Mouse (Mus musculus) Patski (cell line): Measurements from ENCODE around the gene Heg1. TPM values are rescaled to one million over a fixed set of nuclear protein-coding genes. Genes with fewer than 3 reads are reported as not detected.

ENCODE experiments used
- ATAC-seq: fragments of 100-300 bp; one replicate; pipeline ENCODE4 v1.8.0; 2021
- CTCF ChIA-PET: fragments of 350-600 bp; sonication (Branson Sonifier 250); formaldehyde crosslinking; loops from one replicate; lab custom pipeline; 2022; ENCODE audit warnings: inconsistent platforms; lab: Charles Lee
- POLR2A ChIA-PET: fragments of 350-600 bp; sonication (Branson Sonifier 250); formaldehyde crosslinking; loops from one replicate; lab custom pipeline; 2022; ENCODE audit warnings: antibody characterized with exemption, inconsistent platforms; lab: Charles Lee
- DNase-seq: peaks from one replicate; pipeline ENCODE4 v3.0.0-alpha.2; 2011; ENCODE audit warnings: low read depth, low spot score
- H3K27me3 ChIP-seq: fragments of 371-371 bp; one replicate; pipeline ENCODE4 v1.5.1; 2021
- CTCF ChIP-seq: fragments of 100-300 bp; IDR thresholded peaks from one replicate; pipeline ENCODE4 v1.5.1; 2021
- in situ Hi-C: fragments of 300-500 bp; cut with MboI; formaldehyde crosslinking; loops from 3 replicates; pipeline ENCODE4 v1.11.1; 2018; ENCODE audit warnings: low pct_unique_long_range_greater_than_20kb, mixed read lengths
- polyA plus RNA-seq: library from polyadenylated mRNA; unstranded; gene quantifications from one replicate; pipeline ENCODE4 v1.2.3, GENCODE M21; 2021

Heg1 gene
- polyA plus RNA-seq, 1 experiment from 2014 or later, result 39.4 TPM

DNA sequence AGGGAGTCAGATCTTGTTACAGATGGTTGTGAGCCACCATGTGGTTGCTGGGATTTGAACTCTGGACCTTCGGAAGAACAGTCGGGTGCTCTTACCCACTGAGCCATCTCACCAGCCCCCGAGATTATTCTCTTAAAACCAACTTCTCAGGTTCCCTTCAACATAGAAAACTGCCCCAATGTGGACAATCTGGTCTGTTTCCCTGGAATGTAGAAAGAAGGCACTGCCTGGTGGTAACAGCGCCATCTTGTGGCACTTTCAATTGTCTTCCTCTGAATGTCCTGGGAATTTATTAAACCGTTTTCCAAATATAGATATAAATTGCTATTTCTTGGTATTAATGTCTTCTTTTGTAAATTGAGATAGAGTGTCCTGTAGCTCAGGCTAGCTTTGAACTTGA, 113.7 kb downstream of the Heg1 start:
- H3K27me3 ChIP-seq, result no peaks in the 10 kb centered on the region
- POLR2A ChIA-PET, result no interaction called here
- CTCF ChIA-PET, result interaction anchor here (0.9 to 1.5 kb wide), 3 partner anchors 14 to 55 kb away, joined by 3 read pairs; no protein-coding TSS in a partner anchor
- peak; percentile 81 for TF ChIP-seq CTCF
- DNase-seq (peak; percentile 19), ATAC-seq (no peak)
- in situ Hi-C loops, result no loop called here

GRCm38 (mm10) chr16:33810002-33810401, 125.8 kb downstream of the Heg1 start:
- ChIA-PET POLR2A (interaction anchor here (0.6 kb wide), 1 partner anchor 135 kb away, joined by 3 read pairs; no protein-coding TSS in a partner anchor), CTCF (interaction anchor here (1.1 kb wide), 1 partner anchor 8 kb away, joined by 3 read pairs; no protein-coding TSS in a partner anchor)
- TF ChIP-seq CTCF, result peak; percentile 59
- DNase-seq (no peak), ATAC-seq (no peak)
- peaks cover 3% of the 10 kb centered on the region for H3K27me3 ChIP-seq
- in situ Hi-C loops, result no loop called here

DNA sequence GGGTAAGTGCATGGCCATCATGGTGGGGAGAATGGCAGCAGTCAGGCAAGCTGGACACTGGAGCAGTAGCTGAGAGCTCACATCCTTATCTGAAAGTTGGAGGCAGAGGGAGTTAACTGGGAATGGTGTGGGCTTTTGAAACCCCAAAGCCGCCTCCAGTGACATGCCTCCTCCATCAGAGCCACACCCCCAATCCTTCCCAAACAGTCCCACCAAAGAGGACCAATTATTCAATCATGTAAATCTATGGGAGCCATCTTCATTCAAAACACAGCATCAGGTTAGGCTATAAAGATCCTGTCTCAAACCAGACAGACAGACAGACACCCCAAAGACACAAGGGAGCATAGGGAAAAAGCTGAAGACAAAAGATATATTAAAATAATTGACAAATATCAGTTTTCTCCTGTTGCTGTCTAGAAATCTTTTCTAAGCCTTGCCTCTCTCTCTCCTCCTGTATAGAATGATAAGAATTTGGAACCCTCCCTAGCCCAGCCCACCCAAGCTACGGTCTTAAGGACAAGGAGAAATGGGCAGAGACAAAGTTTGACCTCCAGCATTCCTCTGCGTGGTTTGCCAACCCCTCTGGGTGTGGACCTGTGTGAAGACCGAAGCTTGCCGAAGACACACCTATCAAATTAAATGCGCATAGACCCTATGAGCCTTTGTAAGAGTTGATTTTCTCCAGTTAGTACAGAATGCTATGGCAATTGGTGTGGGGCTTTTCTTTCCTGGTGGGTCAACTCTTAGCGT, 134.4 kb downstream of the Heg1 start:
- CTCF ChIA-PET, result interaction anchor here (1.0 to 1.5 kb wide), 4 partner anchors 9 to 170 kb away, joined by 3 to 4 read pairs (median 3); no protein-coding TSS in a partner anchor
- no peak for ATAC-seq
- H3K27me3 ChIP-seq, result no peaks in the 10 kb centered on the region
- TF ChIP-seq CTCF, result no peak
- DNase-seq, result no peak
- in situ Hi-C loops, result no loop called here
- POLR2A ChIA-PET, result no interaction called here

- in situ Hi-C loops, result loop anchor here (5.0 kb wide), 3 partner anchors 132 to 297 kb away; no protein-coding TSS in a partner anchor
- no peak for DNase-seq
- POLR2A ChIA-PET, result interaction anchor here (0.7 kb wide), 1 partner anchor 179 kb away, joined by 3 read pairs; no protein-coding TSS in a partner anchor
- CTCF ChIA-PET, result interaction anchor here (0.6 to 3.6 kb wide), 23 partner anchors 8 to 295 kb away, joined by 3 to 31 read pairs (median 4); no protein-coding TSS in a partner anchor
- no peaks in the 10 kb centered on the region for H3K27me3 ChIP-seq
- ATAC-seq, result no peak
- no peak for TF ChIP-seq CTCF
Observed at GRCm38 (mm10) chr16:33820269-33821178, 136.4 kb downstream of the Heg1 start.

Other genes starting within 250 kb of the Heg1 start
- gene Slc12a8, start 167.0 kb upstream of the Heg1 start, polyA plus RNA-seq, result 1.2 TPM
- gene Muc13, start 109.7 kb downstream of the Heg1 start, polyA plus RNA-seq, result not detected
- 355 TPM for gene Itgb5, start 145.3 kb downstream of the Heg1 start, polyA plus RNA-seq